Mouse (Mus musculus): Measurements from ENCODE around the gene Agrp. TPM values are rescaled to one million over a fixed set of nuclear protein-coding genes. Genes with fewer than 3 reads are reported as not detected.

The Agrp gene
- polyA plus RNA-seq (2012; rRNA removed), result 0.28 and 0.55 TPM in 2 replicates

GRCm38 (mm10) chr8:105636963-105637510 lies at the start of gene Agrp:
Gene Agrp, minus strand, starts transcription at chr8:105637393.

GRCm38 (mm10) chr8:105685796-105686308 lies 48.7 kb upstream of the Agrp start, which contains the start of gene Carmil2:
Gene Carmil2, plus strand, starts transcription at chr8:105686274.

GRCm38 (mm10) chr8:105636018-105636962 lies 903 bp downstream of the Agrp start, which contains the start of gene Ctcf:
Gene Ctcf, plus strand, starts transcription at chr8:105636568.

GRCm38 (mm10) chr8:105604804-105605381 lies 32.3 kb downstream of the Agrp start, which contains the start of gene Ripor1:
Gene Ripor1, plus strand, starts transcription at chr8:105605255.

GRCm38 (mm10) chr8:105565952-105566702 lies 71.1 kb downstream of the Agrp start, which contains the start of gene Atp6v0d1:
Gene Atp6v0d1, minus strand, starts transcription at chr8:105566047.

GRCm38 (mm10) chr8:105518436-105519313 lies 118.5 kb downstream of the Agrp start, which contains the start of gene Hsd11b2:
Gene Hsd11b2, plus strand, starts transcription at chr8:105518755.

Other genes starting within 250 kb of the Agrp start
- not detected in 2 replicates for gene Kctd19, start 223.9 kb downstream of the Agrp start, polyA plus RNA-seq (2012; rRNA removed)
- 0.18 and 0.28 TPM in 2 replicates for gene Lrrc36, start 223.8 kb downstream of the Agrp start, polyA plus RNA-seq (2012; rRNA removed)
- gene Tppp3, start 165.9 kb downstream of the Agrp start, polyA plus RNA-seq (2012; rRNA removed), result 112 and 143 TPM in 2 replicates
- gene Zdhhc1, start 140.5 kb downstream of the Agrp start, polyA plus RNA-seq (2012; rRNA removed), result 35.4 and 36.1 TPM in 2 replicates
- gene Hsd11b2, start 118.6 kb downstream of the Agrp start, polyA plus RNA-seq (2012; rRNA removed), result 3.3 and 3.7 TPM in 2 replicates
- 44.6 and 47.3 TPM in 2 replicates for gene Atp6v0d1, start 71.3 kb downstream of the Agrp start, polyA plus RNA-seq (2012; rRNA removed)
- 12.1 and 15.4 TPM in 2 replicates for gene Ripor1, start 32.1 kb downstream of the Agrp start, polyA plus RNA-seq (2012; rRNA removed)
- gene Ctcf, start 825 bp downstream of the Agrp start, polyA plus RNA-seq (2012; rRNA removed), result 3.0 and 5.4 TPM in 2 replicates
- 0.63 and 0.81 TPM in 2 replicates for gene Carmil2, start 48.9 kb upstream of the Agrp start, polyA plus RNA-seq (2012; rRNA removed)
- gene Acd, start 63.7 kb upstream of the Agrp start, polyA plus RNA-seq (2012; rRNA removed), result 26.4 and 27.8 TPM in 2 replicates
- 11.7 and 17.9 TPM in 2 replicates for gene Pard6a, start 63.8 kb upstream of the Agrp start, polyA plus RNA-seq (2012; rRNA removed)
- 0.09 TPM in 1 of 2 replicates, not detected in the other for gene 4933405L10Rik, start 70.3 kb upstream of the Agrp start, polyA plus RNA-seq (2012; rRNA removed)
- gene Enkd1, start 70.8 kb upstream of the Agrp start, polyA plus RNA-seq (2012; rRNA removed), result 5.2 and 5.7 TPM in 2 replicates
- gene Gfod2, start 121.3 kb upstream of the Agrp start, polyA plus RNA-seq (2012; rRNA removed), result 5.3 and 5.6 TPM in 2 replicates
- 10.5 and 10.6 TPM in 2 replicates for gene Ranbp10, start 190.0 kb upstream of the Agrp start, polyA plus RNA-seq (2012; rRNA removed)
- gene Tsnaxip1, start 190.3 kb upstream of the Agrp start, polyA plus RNA-seq (2012; rRNA removed), result not detected in 2 replicates
- 6.6 and 6.7 TPM in 2 replicates for gene Cenpt, start 215.9 kb upstream of the Agrp start, polyA plus RNA-seq (2012; rRNA removed)
- gene Thap11, start 217.7 kb upstream of the Agrp start, polyA plus RNA-seq (2012; rRNA removed), result 26.9 and 36.7 TPM in 2 replicates
- gene Nutf2, start 223.2 kb upstream of the Agrp start, polyA plus RNA-seq (2012; rRNA removed), result 2.5 and 9.7 TPM in 2 replicates
- gene Edc4, start 243.5 kb upstream of the Agrp start, polyA plus RNA-seq (2012; rRNA removed), result 29.6 and 40.6 TPM in 2 replicates

All from stomach, adult 2 months (tissue).